Mouse (Mus musculus): ENCODE results near the gene Lin28b. TPM values are rescaled to one million over a fixed set of nuclear protein-coding genes. Genes with fewer than 3 reads are reported as not detected.

Lin28b gene
- polyA plus RNA-seq, 1 experiment from 2014 or later, result 6.2 TPM

GRCm38 (mm10) chr10:45472431-45473142 lies 13.6 kb downstream of the Lin28b start:
- peaks cover 5% of the 10 kb centered on the region for H3K4me1 ChIP-seq (ENCODE audit: control insufficient read depth, insufficient read depth, low read depth, low read length)
- 17% methylated on average over 6 of the region's 6 CpGs for WGBS
- no peak overlapping the region for H3K9ac ChIP-seq (ENCODE audit: low read depth, low read length)
- ATAC-seq, result no peak
- no peaks in the 10 kb centered on the region for H3K36me3 ChIP-seq (ENCODE audit: control insufficient read depth, insufficient read depth, low read length)
- H3K4me2 ChIP-seq (ENCODE audit: low read length), result no peak overlapping the region
- H3K27me3 ChIP-seq (replicated peaks; ENCODE audit: control insufficient read depth, insufficient read depth, low read length), result peaks cover 7% of the 10 kb centered on the region
- no peak overlapping the region for H3K27ac ChIP-seq (ENCODE audit: low read depth, low read length)
- H3K9me3 ChIP-seq (ENCODE audit: control insufficient read depth, low read length), result no peaks in the 10 kb centered on the region
- no peak overlapping the region for H3K4me3 ChIP-seq (ENCODE audit: low read length)

DNA sequence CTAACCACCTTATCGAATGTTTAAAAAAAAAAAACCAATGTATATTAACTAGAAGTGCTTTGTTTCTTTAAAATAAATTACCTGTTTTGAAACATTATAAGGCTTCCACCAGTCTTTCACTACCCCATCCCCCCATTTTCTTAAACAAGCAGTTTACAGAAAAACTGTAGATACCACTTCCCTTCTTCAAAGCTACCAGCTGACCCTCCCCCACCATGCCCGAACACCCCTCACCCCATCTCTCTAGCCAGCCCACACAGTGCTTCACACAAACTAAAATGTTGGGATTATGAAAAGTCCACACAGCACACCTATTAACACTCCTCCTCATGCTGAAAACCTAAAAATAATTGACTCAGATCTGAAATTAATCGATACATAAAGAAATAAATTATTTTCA lies 14.9 kb downstream of the Lin28b start:
- Histone ChIP-seq H3K27ac (ENCODE audit: low read depth, low read length) (no peak overlapping the region), H3K9ac (ENCODE audit: low read depth, low read length) (no peak overlapping the region), H3K36me3 (ENCODE audit: control insufficient read depth, insufficient read depth, low read length) (no peaks in the 10 kb centered on the region), H3K4me1 (ENCODE audit: control insufficient read depth, insufficient read depth, low read depth, low read length) (peaks cover 5% of the 10 kb centered on the region), H3K9me3 (ENCODE audit: control insufficient read depth, low read length) (no peaks in the 10 kb centered on the region), H3K4me3 (ENCODE audit: low read length) (no peak overlapping the region), H3K4me2 (ENCODE audit: low read length) (no peak overlapping the region), H3K27me3 (replicated peaks; ENCODE audit: control insufficient read depth, insufficient read depth, low read length) (peaks cover 7% of the 10 kb centered on the region)
- 31% methylated on average over 3 of the region's 3 CpGs for WGBS
- ATAC-seq, result no peak

- ATAC-seq, result peak; percentile 70
- WGBS, result 2% methylated on average over 13 of the region's 13 CpGs
- Histone ChIP-seq H3K27ac (ENCODE audit: low read depth, low read length) (no peak overlapping the region), H3K36me3 (ENCODE audit: control insufficient read depth, insufficient read depth, low read length) (no peaks in the 10 kb centered on the region), H3K4me3 (ENCODE audit: low read length) (peak overlapping the region; percentile 36), H3K9ac (ENCODE audit: low read depth, low read length) (no peak overlapping the region), H3K9me3 (ENCODE audit: control insufficient read depth, low read length) (no peaks in the 10 kb centered on the region), H3K4me2 (ENCODE audit: low read length) (peak overlapping the region; percentile 62), H3K4me1 (ENCODE audit: control insufficient read depth, insufficient read depth, low read depth, low read length) (peaks cover 5% of the 10 kb centered on the region), H3K27me3 (replicated peaks; ENCODE audit: control insufficient read depth, insufficient read depth, low read length) (peaks cover 7% of the 10 kb centered on the region)
Observed at GRCm38 (mm10) chr10:45470079-45470739, 16.0 kb downstream of the Lin28b start.

GRCm38 (mm10) chr10:45469027-45469996 lies 16.9 kb downstream of the Lin28b start:
- H3K4me1 ChIP-seq (ENCODE audit: control insufficient read depth, insufficient read depth, low read depth, low read length), result peaks cover 5% of the 10 kb centered on the region
- H3K9me3 ChIP-seq (ENCODE audit: control insufficient read depth, low read length), result no peaks in the 10 kb centered on the region
- peaks cover 5% of the 10 kb centered on the region; the same call in 1 of the 2 replicates for H3K27me3 ChIP-seq (replicated peaks; ENCODE audit: control insufficient read depth, insufficient read depth, low read length)
- peak overlapping the region; percentile 38; the same call in 1 of the 2 replicates for H3K9ac ChIP-seq (ENCODE audit: low read depth, low read length)
- peak; percentile 59 for ATAC-seq
- no peak overlapping the region for H3K27ac ChIP-seq (ENCODE audit: low read depth, low read length)
- 5% methylated on average over 21 of the region's 21 CpGs for WGBS
- peak overlapping the region; percentile 62 for H3K4me2 ChIP-seq (ENCODE audit: low read length)
- peak overlapping the region; percentile 36 for H3K4me3 ChIP-seq (ENCODE audit: low read length)
- no peaks in the 10 kb centered on the region for H3K36me3 ChIP-seq (ENCODE audit: control insufficient read depth, insufficient read depth, low read length)

GRCm38 (mm10) chr10:45468180-45468915 lies 17.8 kb downstream of the Lin28b start:
- 44% methylated on average over 4 of the region's 4 CpGs for WGBS
- no peak for ATAC-seq
- Histone ChIP-seq H3K9ac (ENCODE audit: low read depth, low read length) (no peak overlapping the region), H3K4me2 (ENCODE audit: low read length) (no peak overlapping the region; the same call in 1 of the 2 replicates), H3K27me3 (replicated peaks; ENCODE audit: control insufficient read depth, insufficient read depth, low read length) (peaks cover 5% of the 10 kb centered on the region; the same call in 1 of the 2 replicates), H3K4me3 (ENCODE audit: low read length) (no peak overlapping the region), H3K4me1 (ENCODE audit: control insufficient read depth, insufficient read depth, low read depth, low read length) (peaks cover 5% of the 10 kb centered on the region), H3K27ac (ENCODE audit: low read depth, low read length) (no peak overlapping the region), H3K36me3 (ENCODE audit: control insufficient read depth, insufficient read depth, low read length) (no peaks in the 10 kb centered on the region), H3K9me3 (ENCODE audit: control insufficient read depth, low read length) (no peaks in the 10 kb centered on the region)

DNA sequence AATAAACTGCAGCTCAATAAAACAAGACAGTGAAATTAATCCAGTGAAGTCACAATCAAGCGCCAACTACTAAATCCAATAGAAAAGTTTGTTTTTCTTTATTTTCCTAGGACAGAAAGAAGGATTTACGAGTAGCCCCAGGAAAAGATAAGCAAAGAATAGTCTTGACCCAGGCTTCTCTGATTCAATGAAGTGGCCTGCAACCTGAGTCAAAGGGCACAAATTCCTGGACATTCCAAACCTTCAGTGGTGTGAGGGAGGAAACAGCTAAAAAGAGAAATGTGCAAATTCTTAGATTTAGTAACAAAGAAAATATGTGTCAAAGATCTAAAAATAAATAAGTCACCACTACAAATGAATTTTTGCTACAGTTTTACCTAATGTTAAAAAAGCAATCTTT lies 27.6 kb downstream of the Lin28b start:
- Histone ChIP-seq H3K27me3 (replicated peaks; ENCODE audit: control insufficient read depth, insufficient read depth, low read length) (no peaks in the 10 kb centered on the region), H3K4me1 (ENCODE audit: control insufficient read depth, insufficient read depth, low read depth, low read length) (no peaks in the 10 kb centered on the region), H3K4me3 (ENCODE audit: low read length) (no peak overlapping the region), H3K36me3 (ENCODE audit: control insufficient read depth, insufficient read depth, low read length) (no peaks in the 10 kb centered on the region), H3K4me2 (ENCODE audit: low read length) (no peak overlapping the region), H3K9ac (ENCODE audit: low read depth, low read length) (no peak overlapping the region), H3K9me3 (ENCODE audit: control insufficient read depth, low read length) (no peaks in the 10 kb centered on the region), H3K27ac (ENCODE audit: low read depth, low read length) (no peak overlapping the region)
- WGBS, result 50% methylated on average over 2 of the region's 2 CpGs
- no peak for ATAC-seq

DNA sequence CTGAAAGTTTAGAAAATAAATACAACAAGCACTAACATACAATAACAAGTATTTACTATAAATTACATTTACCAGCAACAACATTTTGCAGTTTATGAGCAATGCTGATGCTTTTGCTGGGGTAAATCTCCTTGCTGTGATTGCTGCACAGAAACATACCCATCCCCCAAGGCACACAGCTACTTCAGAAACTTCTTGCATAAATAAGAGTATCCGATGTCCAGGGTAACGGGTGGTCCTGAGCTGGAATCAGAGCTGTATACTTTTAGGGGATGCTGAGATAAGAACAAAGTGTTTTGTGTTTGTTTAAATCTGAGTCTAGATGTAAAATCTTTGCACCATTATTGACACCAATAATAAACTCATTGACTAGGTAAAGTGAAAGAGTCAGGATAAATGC lies 28.1 kb downstream of the Lin28b start:
- H3K9me3 ChIP-seq (ENCODE audit: control insufficient read depth, low read length), result no peaks in the 10 kb centered on the region
- H3K36me3 ChIP-seq (ENCODE audit: control insufficient read depth, insufficient read depth, low read length), result no peaks in the 10 kb centered on the region
- no peaks in the 10 kb centered on the region for H3K4me1 ChIP-seq (ENCODE audit: control insufficient read depth, insufficient read depth, low read depth, low read length)
- no peak overlapping the region for H3K4me2 ChIP-seq (ENCODE audit: low read length)
- H3K9ac ChIP-seq (ENCODE audit: low read depth, low read length), result no peak overlapping the region
- WGBS, result 14% methylated on average over 2 of the region's 2 CpGs
- no peaks in the 10 kb centered on the region for H3K27me3 ChIP-seq (replicated peaks; ENCODE audit: control insufficient read depth, insufficient read depth, low read length)
- no peak overlapping the region for H3K4me3 ChIP-seq (ENCODE audit: low read length)
- no peak for ATAC-seq
- no peak overlapping the region for H3K27ac ChIP-seq (ENCODE audit: low read depth, low read length)

- no peak for ATAC-seq
- H3K4me1 ChIP-seq (ENCODE audit: control insufficient read depth, insufficient read depth, low read depth, low read length), result peaks cover 5% of the 10 kb centered on the region; the same call in 1 of the 2 replicates
- no peaks in the 10 kb centered on the region for H3K36me3 ChIP-seq (ENCODE audit: control insufficient read depth, insufficient read depth, low read length)
- H3K4me2 ChIP-seq (ENCODE audit: low read length), result peak overlapping the region; percentile 55
- no peaks in the 10 kb centered on the region for H3K9me3 ChIP-seq (ENCODE audit: control insufficient read depth, low read length)
- peak overlapping the region; percentile 56; the same call in 1 of the 2 replicates for H3K9ac ChIP-seq (ENCODE audit: low read depth, low read length)
- H3K27ac ChIP-seq (ENCODE audit: low read depth, low read length), result peak overlapping the region; percentile 68
- peak overlapping the region; percentile 31 for H3K4me3 ChIP-seq (ENCODE audit: low read length)
- no peaks in the 10 kb centered on the region for H3K27me3 ChIP-seq (replicated peaks; ENCODE audit: control insufficient read depth, insufficient read depth, low read length)
Observed at GRCm38 (mm10) chr10:45446625-45447024, 39.6 kb downstream of the Lin28b start.
